Mouse (Mus musculus): Measurements from ENCODE around the gene Angel2. TPM values are rescaled to one million over a fixed set of nuclear protein-coding genes. Genes with fewer than 3 reads are reported as not detected.

Gene Angel2
- polyA plus RNA-seq, 1 experiment from 2014 or later: 55.3 TPM

- Histone ChIP-seq H3K9me3 (no peaks in the 10 kb centered on the region), H3K4me1 (no peaks in the 10 kb centered on the region), H3K27me3 (replicated peaks; ENCODE audit: low read depth, poor library complexity, severe bottlenecking) (no peaks in the 10 kb centered on the region), H3K27ac (replicated peaks) (no peak overlapping the region), H3K4me3 (no peak overlapping the region), H3K36me3 (replicated peaks) (peaks cover 99% of the 10 kb centered on the region)
- peak; percentile 71 for DNase-seq (ENCODE audit: low spot score)
- WGBS: 56% methylated on average over 6 of the region's 6 CpGs
Measured at GRCm38 (mm10) chr1:190944109-190944760, 19.3 kb downstream of the Angel2 start.

GRCm38 (mm10) chr1:190947986-190948385 lies 23.1 kb downstream of the Angel2 start:
- H3K36me3 ChIP-seq (replicated peaks): peaks cover 99% of the 10 kb centered on the region
- no peaks in the 10 kb centered on the region for H3K9me3 ChIP-seq
- WGBS: 83% methylated on average over 5 of the region's 5 CpGs
- no peaks in the 10 kb centered on the region for H3K4me1 ChIP-seq
- H3K27ac ChIP-seq (replicated peaks): no peak overlapping the region
- H3K4me3 ChIP-seq: no peak overlapping the region
- no peak for DNase-seq (ENCODE audit: low spot score)
- H3K27me3 ChIP-seq (replicated peaks; ENCODE audit: low read depth, poor library complexity, severe bottlenecking): no peaks in the 10 kb centered on the region

- 88% methylated on average over 7 of the region's 7 CpGs for WGBS
- H3K27ac ChIP-seq (replicated peaks): no peak overlapping the region
- no peak for DNase-seq (ENCODE audit: low spot score)
- H3K36me3 ChIP-seq (replicated peaks): peaks cover 99% of the 10 kb centered on the region
- H3K27me3 ChIP-seq (replicated peaks; ENCODE audit: low read depth, poor library complexity, severe bottlenecking): no peaks in the 10 kb centered on the region
- no peaks in the 10 kb centered on the region for H3K4me1 ChIP-seq
- no peak overlapping the region for H3K4me3 ChIP-seq
- H3K9me3 ChIP-seq: no peaks in the 10 kb centered on the region
Measured at GRCm38 (mm10) chr1:190948439-190948838, 23.5 kb downstream of the Angel2 start.

GRCm38 (mm10) chr1:190948846-190949245 lies 23.9 kb downstream of the Angel2 start:
- no peak overlapping the region for H3K27ac ChIP-seq (replicated peaks)
- DNase-seq (ENCODE audit: low spot score): no peak
- no peaks in the 10 kb centered on the region for H3K4me1 ChIP-seq
- peaks cover 99% of the 10 kb centered on the region for H3K36me3 ChIP-seq (replicated peaks)
- whole genome bisulfite sequencing: 91% methylated on average over 17 of the region's 17 CpGs
- H3K4me3 ChIP-seq: no peak overlapping the region
- H3K27me3 ChIP-seq (replicated peaks; ENCODE audit: low read depth, poor library complexity, severe bottlenecking): no peaks in the 10 kb centered on the region
- H3K9me3 ChIP-seq: no peaks in the 10 kb centered on the region

DNA sequence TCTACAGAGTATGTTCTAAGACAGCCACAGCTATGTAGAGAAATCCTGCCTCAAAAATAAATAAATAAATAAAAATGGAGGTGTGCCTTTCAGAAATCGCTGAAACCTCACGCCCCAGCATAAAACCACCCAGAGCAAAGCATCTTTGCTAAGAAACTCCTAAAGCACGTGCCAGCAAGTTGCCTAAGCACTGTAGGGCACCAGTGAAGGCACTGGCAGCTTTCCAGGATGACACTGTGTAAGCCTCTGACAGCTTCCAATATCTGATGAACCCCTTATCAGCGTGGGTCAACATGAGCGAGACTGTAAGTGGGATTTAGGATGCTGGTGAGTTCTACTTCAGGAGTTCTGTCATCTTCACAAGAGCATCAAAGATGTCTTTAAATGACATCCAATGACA lies 26.1 kb downstream of the Angel2 start:
- Histone ChIP-seq H3K27me3 (replicated peaks; ENCODE audit: low read depth, poor library complexity, severe bottlenecking) (no peaks in the 10 kb centered on the region), H3K36me3 (replicated peaks) (peaks cover 100% of the 10 kb centered on the region), H3K27ac (replicated peaks) (no peak overlapping the region), H3K4me1 (no peaks in the 10 kb centered on the region), H3K9me3 (no peaks in the 10 kb centered on the region), H3K4me3 (no peak overlapping the region)
- WGBS: 90% methylated on average over 5 of the region's 5 CpGs
- DNase-seq (ENCODE audit: low spot score): no peak

- Histone ChIP-seq H3K36me3 (replicated peaks) (peaks cover 100% of the 10 kb centered on the region), H3K27ac (replicated peaks) (no peak overlapping the region), H3K4me1 (no peaks in the 10 kb centered on the region), H3K4me3 (no peak overlapping the region), H3K9me3 (no peaks in the 10 kb centered on the region), H3K27me3 (replicated peaks; ENCODE audit: low read depth, poor library complexity, severe bottlenecking) (no peaks in the 10 kb centered on the region)
- WGBS: 63% methylated on average over 3 of the region's 3 CpGs
- DNase-seq (ENCODE audit: low spot score): no peak
Measured at GRCm38 (mm10) chr1:190953009-190953408, 28.1 kb downstream of the Angel2 start.

DNA sequence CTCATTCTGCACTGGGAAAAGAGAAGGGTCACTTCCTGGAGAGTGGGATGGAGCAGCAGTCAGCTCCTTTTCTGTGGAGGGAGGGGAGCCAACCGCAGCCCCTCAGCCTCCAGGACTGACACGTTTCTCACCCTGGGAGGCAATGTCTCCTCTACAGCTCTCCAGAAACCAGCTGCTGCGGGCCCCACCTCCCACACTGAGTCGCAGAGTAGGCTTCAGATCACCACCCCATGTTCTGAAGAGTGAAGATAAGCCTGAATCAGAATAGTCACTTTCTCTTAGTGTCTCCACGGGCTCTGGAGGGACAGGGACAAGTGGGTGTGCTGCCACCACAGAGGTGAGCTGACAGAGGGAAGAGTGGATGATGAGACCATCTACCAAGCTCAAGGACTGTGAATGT lies 33.9 kb downstream of the Angel2 start:
- H3K27me3 ChIP-seq (replicated peaks; ENCODE audit: low read depth, poor library complexity, severe bottlenecking): no peaks in the 10 kb centered on the region
- DNase-seq (ENCODE audit: low spot score): no peak
- H3K4me3 ChIP-seq: no peak overlapping the region
- 88% methylated on average over 5 of the region's 5 CpGs for WGBS
- no peak overlapping the region for H3K27ac ChIP-seq (replicated peaks)
- peaks cover 100% of the 10 kb centered on the region for H3K36me3 ChIP-seq (replicated peaks)
- no peaks in the 10 kb centered on the region for H3K9me3 ChIP-seq
- H3K4me1 ChIP-seq: no peaks in the 10 kb centered on the region

DNA sequence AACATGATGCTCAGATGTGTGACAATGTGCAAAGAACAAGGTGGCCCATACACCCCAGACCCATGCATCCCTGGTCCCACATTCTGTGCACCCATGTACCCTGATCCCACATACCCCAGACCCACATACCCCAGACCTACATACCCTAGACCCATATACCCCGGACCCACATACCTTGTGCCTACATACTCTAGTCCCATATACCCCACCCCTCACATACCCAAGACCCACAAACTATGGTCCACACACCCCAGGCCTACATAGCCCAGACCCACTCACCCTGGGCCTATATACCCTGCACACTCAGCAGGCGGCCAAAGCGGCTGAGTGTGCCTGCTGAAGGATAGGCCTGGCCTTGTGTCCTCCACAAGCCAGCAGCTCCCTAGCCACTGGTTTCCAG lies 37.8 kb downstream of the Angel2 start:
- DNase-seq (ENCODE audit: low spot score): no peak
- Histone ChIP-seq H3K36me3 (replicated peaks) (peaks cover 100% of the 10 kb centered on the region), H3K4me3 (no peak overlapping the region), H3K27ac (replicated peaks) (no peak overlapping the region), H3K4me1 (no peaks in the 10 kb centered on the region), H3K27me3 (replicated peaks; ENCODE audit: low read depth, poor library complexity, severe bottlenecking) (no peaks in the 10 kb centered on the region), H3K9me3 (no peaks in the 10 kb centered on the region)
- 93% methylated on average over 3 of the region's 3 CpGs for WGBS

- Histone ChIP-seq H3K9me3 (no peaks in the 10 kb centered on the region), H3K27me3 (replicated peaks; ENCODE audit: low read depth, poor library complexity, severe bottlenecking) (no peaks in the 10 kb centered on the region), H3K4me1 (no peaks in the 10 kb centered on the region), H3K4me3 (no peak overlapping the region), H3K36me3 (replicated peaks) (peaks cover 100% of the 10 kb centered on the region), H3K27ac (replicated peaks) (no peak overlapping the region)
- no peak for DNase-seq (ENCODE audit: low spot score)
- WGBS: 92% methylated on average over 15 of the region's 15 CpGs
Measured at GRCm38 (mm10) chr1:190964992-190965780, 40.3 kb downstream of the Angel2 start.

DNA sequence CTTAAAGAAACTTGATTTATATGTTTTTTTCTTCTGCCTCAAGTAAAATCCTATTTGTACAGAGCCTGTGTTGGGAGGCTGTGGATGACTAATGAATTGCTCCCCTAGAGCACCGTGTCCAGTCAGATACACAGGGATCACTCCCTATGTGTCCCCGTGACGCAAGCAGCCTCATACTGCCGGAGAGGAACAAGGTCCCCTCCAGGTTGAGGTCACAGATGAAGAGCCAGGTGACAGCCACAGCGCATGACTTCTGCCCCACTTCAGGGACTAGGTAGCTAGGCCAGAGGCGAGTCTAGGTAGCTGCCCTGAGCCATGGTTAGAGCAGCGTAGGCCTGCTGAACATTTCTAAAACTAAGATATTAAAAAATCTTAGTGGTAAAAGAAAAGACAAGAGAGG lies 43.1 kb downstream of the Angel2 start:
- H3K4me1 ChIP-seq: 0 out of 2 replicates have a peak, but pooled peaks cover 1% of the 10 kb centered on the region
- no peak overlapping the region for H3K27ac ChIP-seq (replicated peaks)
- no peaks in the 10 kb centered on the region for H3K9me3 ChIP-seq
- H3K4me3 ChIP-seq: no peak overlapping the region
- DNase-seq (ENCODE audit: low spot score): no peak
- H3K27me3 ChIP-seq (replicated peaks; ENCODE audit: low read depth, poor library complexity, severe bottlenecking): no peaks in the 10 kb centered on the region
- 88% methylated on average over 7 of the region's 7 CpGs for WGBS
- peaks cover 100% of the 10 kb centered on the region for H3K36me3 ChIP-seq (replicated peaks)

DNA sequence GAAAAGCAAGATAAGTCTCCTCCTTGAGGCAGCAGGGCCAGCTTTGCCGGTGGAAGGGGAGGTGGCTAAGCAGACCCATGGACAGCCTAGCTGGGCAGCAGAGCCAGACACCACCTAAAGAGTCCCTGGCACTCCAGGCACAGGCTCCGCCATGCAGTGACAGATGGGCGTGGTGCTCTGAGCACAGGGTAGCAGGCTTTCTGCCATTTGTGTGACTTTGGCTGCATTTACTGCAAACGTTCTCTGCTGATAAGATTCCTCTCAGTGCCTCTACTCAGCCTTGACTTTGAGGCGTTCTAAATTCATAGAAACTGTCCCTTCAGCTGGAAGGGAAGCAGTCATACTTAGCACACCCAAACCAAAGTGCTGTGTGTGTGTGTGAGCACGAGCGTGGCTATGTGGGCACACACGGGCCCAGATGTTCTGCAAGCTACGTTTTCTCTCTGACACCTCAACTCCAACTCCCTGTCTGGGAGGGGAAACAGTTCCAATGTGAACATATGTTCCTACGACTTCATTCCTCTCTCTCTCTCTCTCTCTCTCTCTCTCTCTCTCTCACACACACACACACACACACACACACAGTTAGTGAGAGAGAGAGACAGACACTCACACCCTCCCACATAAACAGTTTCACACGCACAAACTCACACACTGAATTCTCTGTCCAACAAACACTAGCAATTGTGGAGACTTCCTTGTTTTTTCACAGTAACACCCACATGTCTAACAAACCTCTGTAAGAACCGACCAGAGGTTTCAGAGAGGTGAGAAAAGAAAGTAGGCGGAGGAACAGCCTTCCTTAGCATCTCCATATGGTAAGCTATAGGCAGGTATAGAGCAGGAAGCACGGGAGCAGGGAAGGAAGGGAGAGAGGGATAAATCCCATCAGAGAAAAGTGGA lies 47.0 kb downstream of the Angel2 start:
- H3K9me3 ChIP-seq: no peaks in the 10 kb centered on the region
- H3K27ac ChIP-seq (replicated peaks): no peak overlapping the region
- no peak overlapping the region for H3K4me3 ChIP-seq
- peaks cover 95% of the 10 kb centered on the region for H3K36me3 ChIP-seq (replicated peaks)
- H3K4me1 ChIP-seq: peaks cover 16% of the 10 kb centered on the region
- no peaks in the 10 kb centered on the region for H3K27me3 ChIP-seq (replicated peaks; ENCODE audit: low read depth, poor library complexity, severe bottlenecking)
- WGBS: 90% methylated on average over 14 of the region's 14 CpGs
- no peak for DNase-seq (ENCODE audit: low spot score)

- no peak overlapping the region for H3K27ac ChIP-seq (replicated peaks)
- H3K9me3 ChIP-seq: no peaks in the 10 kb centered on the region
- no peak overlapping the region for H3K4me3 ChIP-seq
- peaks cover 87% of the 10 kb centered on the region for H3K36me3 ChIP-seq (replicated peaks)
- DNase-seq (ENCODE audit: low spot score): no peak
- H3K4me1 ChIP-seq: peaks cover 23% of the 10 kb centered on the region
- H3K27me3 ChIP-seq (replicated peaks; ENCODE audit: low read depth, poor library complexity, severe bottlenecking): no peaks in the 10 kb centered on the region
- WGBS: 84% methylated on average over 7 of the region's 7 CpGs
Measured at GRCm38 (mm10) chr1:190972612-190973192, 47.8 kb downstream of the Angel2 start.

Data from embryonic facial prominence, embryonic 10.5 days (tissue).